Mouse (Mus musculus) thymus, adult 2 months (tissue): ENCODE measurements at regions not wholly inside any gene's neighbourhood (a gene's known extent, or its start where the extent isn't known, plus 50 kb on each side); places are given as distances from the start of the nearest gene placed in this dataset.

Source experiments
- CTCF ChIP-seq: fragments of 200-500 bp; IDR thresholded peaks from 2 replicates; pipeline ENCODE4 v1.5.1; 2012; ENCODE audit warnings: mild to moderate bottlenecking, control low read depth, low read length, moderate library complexity, borderline replicate concordance; ENCODE audit not compliant: control insufficient read depth, poor library complexity, insufficient read depth; ENCODE audit errors: extremely low read depth
- POLR2A ChIP-seq: fragments of 200-500 bp; IDR thresholded peaks from 2 replicates; pipeline ENCODE4 v1.6.1; 2012; ENCODE audit warnings: mild to moderate bottlenecking, low read length, control low read depth, moderate library complexity; ENCODE audit not compliant: control insufficient read depth, poor library complexity, insufficient read depth; ENCODE audit errors: extremely low read depth

- TF ChIP-seq POLR2A (no peak), CTCF (no peak)
Measured at GRCm38 (mm10) chr5:119373774-119374700, 296.4 kb upstream of the Tbx3 start.
